Mouse (Mus musculus): ENCODE data around the gene Trappc10.

Trappc10 gene

GRCm38 (mm10) chr10:78258142-78258675 lies 13.8 kb upstream of the Trappc10 start:
- no peak for DNase-seq

- no peak for DNase-seq
These were observed 11.2 kb upstream of the Trappc10 start for GRCm38 (mm10) chr10:78255646-78256059.

- DNase-seq: no peak
These were observed 2.8 kb upstream of the Trappc10 start for GRCm38 (mm10) chr10:78247206-78247605.

- no peak for DNase-seq
These were observed 2.3 kb upstream of the Trappc10 start for GRCm38 (mm10) chr10:78246725-78247124.

- DNase-seq: no peak
These were observed 745 bp upstream of the Trappc10 start for GRCm38 (mm10) chr10:78245225-78245547.

- DNase-seq: peak; percentile 37
These were observed 393 bp downstream of the Trappc10 start for GRCm38 (mm10) chr10:78244058-78244437.

GRCm38 (mm10) chr10:78238926-78239325 lies 5.5 kb downstream of the Trappc10 start:
- DNase-seq: no peak

- no peak for DNase-seq
These were observed 6.1 kb downstream of the Trappc10 start for GRCm38 (mm10) chr10:78238297-78238696.

- no peak for DNase-seq
These were observed 6.6 kb downstream of the Trappc10 start for GRCm38 (mm10) chr10:78237809-78238208.

GRCm38 (mm10) chr10:78236885-78237629 lies 7.4 kb downstream of the Trappc10 start:
- DNase-seq: no peak

GRCm38 (mm10) chr10:78233756-78234155 lies 10.7 kb downstream of the Trappc10 start:
- no peak for DNase-seq

- no peak for DNase-seq
These were observed 11.3 kb downstream of the Trappc10 start for GRCm38 (mm10) chr10:78233161-78233560.

GRCm38 (mm10) chr10:78232301-78232980 lies 12.0 kb downstream of the Trappc10 start:
- DNase-seq: no peak

- no peak for DNase-seq
These were observed 15.9 kb downstream of the Trappc10 start for GRCm38 (mm10) chr10:78228560-78228928.

- no peak for DNase-seq
These were observed 16.4 kb downstream of the Trappc10 start for GRCm38 (mm10) chr10:78227875-78228559.

GRCm38 (mm10) chr10:78224136-78224535 lies 20.3 kb downstream of the Trappc10 start:
- DNase-seq: no peak

GRCm38 (mm10) chr10:78222908-78223307 lies 21.5 kb downstream of the Trappc10 start:
- no peak for DNase-seq

GRCm38 (mm10) chr10:78221315-78221714 lies 23.1 kb downstream of the Trappc10 start:
- no peak for DNase-seq

GRCm38 (mm10) chr10:78219528-78219927 lies 24.9 kb downstream of the Trappc10 start:
- no peak for DNase-seq

GRCm38 (mm10) chr10:78218576-78218975 lies 25.9 kb downstream of the Trappc10 start:
- no peak for DNase-seq

GRCm38 (mm10) chr10:78216376-78217083 lies 27.9 kb downstream of the Trappc10 start:
- DNase-seq: no peak

- no peak for DNase-seq
These were observed 30.1 kb downstream of the Trappc10 start for GRCm38 (mm10) chr10:78214371-78214770.

- peak; percentile 44 for DNase-seq
These were observed 33.1 kb downstream of the Trappc10 start for GRCm38 (mm10) chr10:78211311-78211710.

Measured in thymus, postnatal 25 days (tissue).